Mouse (Mus musculus) v-Abl transformed pro-B cells (cell line): ENCODE measurements around the gene Il17c.

Experiments used
- in situ Hi-C, 2 experiments: fragments of 400-800 bp; cut with MboI; formaldehyde crosslinking; loops; one replicate each; pipeline ENCODE4 v1.15.1; 2025; ENCODE audit not compliant: unreplicated experiment in 2 of 2

The Il17c gene

GRCm38 (mm10) chr8:122454409-122454808 is 32.6 kb downstream of the Il17c start:
- in situ Hi-C loops = no loop called here

DNA sequence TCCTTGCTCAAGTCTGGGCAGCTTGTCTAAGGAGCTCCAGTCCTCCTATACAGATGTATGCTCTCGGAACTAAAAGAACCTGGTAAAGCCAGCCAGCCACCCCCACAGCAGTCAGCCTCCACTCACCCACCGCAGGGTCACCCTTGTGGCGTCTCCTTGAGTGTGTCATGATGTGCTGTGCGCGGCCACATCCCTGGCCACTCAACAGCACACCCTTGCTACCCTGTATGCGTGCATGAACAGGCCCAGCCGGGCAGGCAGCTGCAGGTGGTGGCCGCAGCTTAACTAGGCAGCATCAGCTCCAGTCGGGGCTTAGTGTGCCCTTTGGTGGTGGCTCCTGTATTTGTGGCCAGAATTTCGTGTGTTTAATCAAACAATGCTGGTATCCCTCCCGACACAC is 35.4 kb downstream of the Il17c start:
- in situ Hi-C loops = no loop called here

DNA sequence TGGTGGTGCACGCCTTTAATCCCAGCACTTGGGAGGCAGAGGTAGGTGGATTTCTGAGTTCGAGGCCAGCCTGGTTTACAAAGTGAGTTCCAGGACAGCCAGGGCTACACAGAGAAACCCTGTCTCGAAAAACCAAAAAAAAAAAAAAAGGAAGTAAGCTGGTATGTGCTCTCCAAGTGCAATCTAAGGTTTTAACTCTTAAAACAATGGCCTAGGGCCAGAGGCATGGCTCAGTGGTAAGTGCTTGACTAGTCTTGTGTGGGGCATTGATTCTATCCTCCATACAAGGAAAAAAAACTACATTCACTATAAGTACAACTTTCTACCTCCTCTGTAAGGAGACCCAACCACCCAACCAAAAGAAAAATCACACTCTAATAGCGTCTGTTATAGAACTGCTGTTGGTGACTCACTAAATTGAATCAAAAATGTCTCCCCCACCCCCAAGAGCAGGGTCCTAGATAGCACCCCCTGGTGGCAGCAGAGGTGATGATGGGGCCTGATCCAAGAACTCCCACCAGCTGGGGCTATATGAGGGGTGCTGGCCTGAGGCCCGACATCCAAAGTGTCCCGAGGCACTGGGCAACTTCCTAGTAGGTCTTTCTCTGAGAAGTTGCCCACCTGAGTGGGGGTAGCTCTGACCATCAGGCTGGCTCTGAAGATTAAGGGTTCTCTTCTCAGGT is 37.5 kb downstream of the Il17c start:
- in situ Hi-C loops = no loop called here

DNA sequence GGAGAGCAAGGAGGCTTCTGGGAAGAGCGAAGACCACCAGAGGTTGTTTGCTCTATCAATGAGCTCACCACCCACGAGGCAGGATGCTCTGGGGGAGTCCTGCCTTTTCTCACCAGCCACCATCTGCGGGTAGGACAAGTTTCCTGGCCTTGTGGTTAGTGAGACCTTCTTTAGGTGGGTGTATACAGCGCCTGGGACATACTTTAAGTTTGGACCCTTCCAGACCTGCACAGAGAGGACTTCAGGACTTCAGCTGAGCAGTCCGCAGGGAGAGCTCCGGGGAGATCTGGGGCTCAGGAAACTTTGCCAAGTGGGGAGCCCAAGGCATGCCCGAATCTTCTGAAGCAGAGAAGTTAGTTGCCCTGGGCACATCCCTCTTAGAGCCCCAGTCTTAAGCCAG is 38.2 kb downstream of the Il17c start:
- in situ Hi-C loops = no loop called here

DNA sequence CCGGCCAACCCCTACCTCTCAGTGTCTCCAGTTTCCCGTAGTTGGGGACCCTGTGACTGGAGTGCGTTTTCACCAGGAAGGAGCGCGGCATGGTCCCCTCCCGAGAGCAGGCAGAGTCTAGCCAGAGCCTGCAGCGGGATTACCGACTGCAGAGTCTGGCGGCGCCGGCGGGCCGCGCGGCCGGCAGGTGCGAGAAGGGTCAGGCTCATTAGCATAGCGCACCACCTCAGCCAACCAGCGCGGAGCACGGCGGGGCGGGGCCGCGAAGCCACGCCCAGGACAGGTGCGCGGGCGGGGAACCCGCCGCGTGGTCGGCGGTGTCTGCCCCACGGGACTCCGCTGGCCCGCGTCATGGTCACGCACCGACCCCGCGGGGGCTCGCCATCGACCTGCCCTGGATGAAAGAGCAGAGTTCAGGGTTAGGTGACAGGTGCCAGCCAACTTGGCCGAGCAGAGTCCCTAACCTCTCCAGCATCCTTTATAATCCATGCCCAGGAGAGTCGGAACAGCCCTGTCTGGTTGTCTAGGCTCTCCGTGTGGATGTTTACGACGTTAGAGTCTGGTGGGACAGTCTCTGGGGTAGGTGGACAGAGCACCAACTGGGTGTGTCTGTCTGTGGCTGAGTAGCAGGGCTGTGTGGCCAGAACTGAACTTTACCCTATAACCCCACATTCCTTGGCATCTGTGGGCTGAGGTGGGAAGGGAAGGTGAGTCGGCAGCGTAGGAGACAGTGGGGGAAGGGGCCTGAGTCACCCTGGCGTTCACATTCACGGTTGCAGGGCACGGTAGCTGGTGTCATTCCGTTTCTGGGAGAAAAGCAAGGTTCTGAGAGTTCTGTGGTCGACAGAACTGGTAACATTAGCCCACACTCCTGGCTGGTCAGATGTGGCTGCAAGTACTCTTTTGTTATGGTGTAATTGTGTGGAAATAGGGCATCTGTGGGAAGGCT is 39.0 kb downstream of the Il17c start, which contains the start of gene Snai3:
Gene Snai3, minus strand, starts transcription at position 210 of the 949 bp plus-strand sequence.
- in situ Hi-C loops = no loop called here

GRCm38 (mm10) chr8:122461473-122462148 is 39.8 kb downstream of the Il17c start:
- in situ Hi-C loops = no loop called here

GRCm38 (mm10) chr8:122462510-122462909 is 40.7 kb downstream of the Il17c start:
- in situ Hi-C loops = no loop called here

GRCm38 (mm10) chr8:122463651-122464640 is 42.1 kb downstream of the Il17c start:
- in situ Hi-C loops = no loop called here

- in situ Hi-C loops = no loop called here
Measured at GRCm38 (mm10) chr8:122464985-122465384, 43.2 kb downstream of the Il17c start.

GRCm38 (mm10) chr8:122467816-122468215 is 46.0 kb downstream of the Il17c start:
- in situ Hi-C loops = no loop called here

DNA sequence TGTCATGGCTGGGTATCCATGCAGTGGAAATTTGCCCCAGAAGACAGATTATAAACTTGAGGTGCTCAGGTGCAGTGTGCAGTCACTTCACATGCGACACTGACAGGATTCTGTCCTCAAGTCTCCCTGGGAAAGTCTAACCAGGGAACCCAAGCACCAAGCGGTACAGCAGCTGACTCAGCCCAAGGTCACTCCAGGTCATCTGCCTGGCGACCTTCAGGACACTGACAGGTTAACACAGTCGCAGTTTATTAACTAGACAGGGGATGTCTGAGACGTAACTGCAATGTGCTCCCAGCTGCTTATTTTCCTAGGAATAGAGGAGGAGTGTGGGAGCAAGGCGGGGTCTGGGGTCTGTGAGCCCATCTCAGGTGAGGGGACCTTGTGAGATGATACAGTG is 47.6 kb downstream of the Il17c start:
- in situ Hi-C loops = no loop called here

GRCm38 (mm10) chr8:122469965-122470364 is 48.1 kb downstream of the Il17c start:
- in situ Hi-C loops = no loop called here

DNA sequence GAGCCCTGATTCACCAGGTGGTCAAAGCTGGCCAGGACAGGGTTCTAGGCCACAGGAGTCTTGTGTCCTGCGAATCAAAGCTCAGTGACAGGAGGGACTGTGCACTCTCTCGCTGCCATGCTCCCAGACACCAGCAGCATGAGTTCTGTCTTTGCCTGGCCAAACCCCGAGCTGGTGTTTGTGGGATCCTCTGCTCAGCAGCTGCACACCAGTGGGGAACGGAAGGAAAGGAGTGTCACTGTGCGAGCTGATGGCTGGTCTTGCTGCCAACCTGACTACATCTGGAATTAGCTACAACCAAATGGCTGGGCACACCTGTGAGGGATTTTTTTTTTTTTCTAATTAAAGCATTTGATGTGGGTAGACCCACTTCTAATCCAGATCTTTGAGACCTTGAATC is 48.9 kb downstream of the Il17c start:
- in situ Hi-C loops = no loop called here
